Mouse (Mus musculus) adrenal gland (tissue): ENCODE data around the gene Frs3.

ENCODE experiments used
- intact Hi-C: fragments of 180-260 bp; cut with DNase I; formaldehyde crosslinking; loops from one replicate; pipeline ENCODE4 v1.15.1; 2025

Gene Frs3

GRCm38 (mm10) chr17:47730633-47731575, 42.1 kb downstream of the Frs3 start:
- intact Hi-C loops = no loop called here

- intact Hi-C loops = no loop called here
Observed at GRCm38 (mm10) chr17:47735553-47736100, 46.8 kb downstream of the Frs3 start.

- intact Hi-C loops = no loop called here
Observed at GRCm38 (mm10) chr17:47736856-47737255, 48.0 kb downstream of the Frs3 start, which contains the start of gene Tfeb. TSS of gene Tfeb (plus strand) at chr17:47737030.

DNA sequence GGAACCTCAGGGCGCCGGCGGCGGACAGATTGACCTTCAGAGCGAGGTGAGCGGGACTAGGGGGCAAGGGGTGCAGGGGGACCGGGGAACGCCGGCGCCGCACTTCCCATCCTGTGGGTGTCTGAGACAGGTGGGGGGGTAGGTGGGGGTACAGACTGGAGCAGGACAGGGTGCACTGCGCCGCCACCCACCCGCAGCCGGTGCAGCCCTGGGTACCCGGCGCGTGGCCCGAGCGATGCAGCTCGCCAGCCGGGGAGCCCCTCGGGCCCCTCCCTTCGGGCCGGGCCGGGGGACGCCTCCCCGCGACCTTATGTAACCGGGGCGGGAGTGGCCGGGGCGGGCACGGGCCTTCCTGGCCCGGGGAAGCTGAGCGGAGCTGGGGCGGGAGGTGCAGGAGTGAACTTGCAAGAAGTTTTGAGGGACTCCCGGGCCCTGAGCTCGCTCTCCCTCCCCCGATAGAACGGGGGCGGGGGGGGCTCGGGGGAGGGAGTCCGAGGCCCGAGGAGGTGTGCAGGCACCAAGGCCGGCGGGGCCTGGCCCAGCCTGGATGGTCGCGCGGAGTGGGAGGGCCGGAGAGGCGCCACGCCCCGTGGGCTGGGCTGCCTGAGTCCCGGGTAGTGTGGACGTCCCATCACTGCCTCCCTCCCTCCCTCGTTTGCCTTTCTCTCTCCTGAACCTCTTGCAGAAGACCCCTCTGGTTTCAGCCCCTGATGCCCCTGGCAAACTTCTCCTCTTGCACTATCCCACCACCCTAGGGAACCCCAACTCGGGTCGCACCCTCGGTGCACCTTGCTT, 48.6 kb downstream of the Frs3 start:
- intact Hi-C loops = no loop called here

DNA sequence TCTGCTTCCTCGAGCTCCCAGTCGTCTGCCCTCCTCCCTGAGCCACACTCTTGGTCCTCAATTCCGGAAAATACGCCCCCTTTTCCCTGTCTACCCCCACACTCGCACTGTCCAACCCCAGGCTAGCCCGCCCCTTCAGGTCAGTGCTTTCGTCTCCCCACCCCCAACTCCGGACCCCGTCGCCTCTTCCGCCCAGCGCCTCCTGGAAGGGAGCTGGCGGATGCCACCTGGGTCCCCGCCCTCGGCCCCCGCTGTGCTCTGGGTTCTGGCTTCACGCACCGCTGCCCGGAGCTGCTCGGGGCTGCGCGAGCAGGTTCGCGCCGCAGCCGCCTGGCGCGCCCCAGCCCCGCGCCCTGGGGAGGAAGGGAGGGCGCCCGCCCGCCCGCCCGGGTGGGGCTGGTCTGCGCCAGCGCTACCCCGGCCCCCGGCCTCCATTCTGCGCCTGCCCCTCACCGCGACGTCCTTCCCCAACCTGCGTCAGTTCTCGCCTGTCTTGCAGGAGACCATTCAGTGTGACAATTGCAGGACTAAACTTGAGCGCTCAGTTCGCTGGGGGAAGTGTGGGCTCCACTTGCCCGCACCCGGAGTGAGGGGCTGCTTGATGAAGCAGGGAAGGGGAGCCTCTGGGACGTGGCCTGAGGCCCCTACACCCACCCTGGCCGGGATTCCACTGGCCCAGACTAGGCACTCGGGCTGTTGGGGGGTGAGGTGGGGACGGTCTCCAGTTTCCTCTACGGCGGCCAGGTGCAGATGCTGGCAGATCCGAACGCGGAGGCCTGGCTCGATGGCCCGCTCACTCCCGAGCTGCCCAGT, 49.4 kb downstream of the Frs3 start:
- intact Hi-C loops = no loop called here

DNA sequence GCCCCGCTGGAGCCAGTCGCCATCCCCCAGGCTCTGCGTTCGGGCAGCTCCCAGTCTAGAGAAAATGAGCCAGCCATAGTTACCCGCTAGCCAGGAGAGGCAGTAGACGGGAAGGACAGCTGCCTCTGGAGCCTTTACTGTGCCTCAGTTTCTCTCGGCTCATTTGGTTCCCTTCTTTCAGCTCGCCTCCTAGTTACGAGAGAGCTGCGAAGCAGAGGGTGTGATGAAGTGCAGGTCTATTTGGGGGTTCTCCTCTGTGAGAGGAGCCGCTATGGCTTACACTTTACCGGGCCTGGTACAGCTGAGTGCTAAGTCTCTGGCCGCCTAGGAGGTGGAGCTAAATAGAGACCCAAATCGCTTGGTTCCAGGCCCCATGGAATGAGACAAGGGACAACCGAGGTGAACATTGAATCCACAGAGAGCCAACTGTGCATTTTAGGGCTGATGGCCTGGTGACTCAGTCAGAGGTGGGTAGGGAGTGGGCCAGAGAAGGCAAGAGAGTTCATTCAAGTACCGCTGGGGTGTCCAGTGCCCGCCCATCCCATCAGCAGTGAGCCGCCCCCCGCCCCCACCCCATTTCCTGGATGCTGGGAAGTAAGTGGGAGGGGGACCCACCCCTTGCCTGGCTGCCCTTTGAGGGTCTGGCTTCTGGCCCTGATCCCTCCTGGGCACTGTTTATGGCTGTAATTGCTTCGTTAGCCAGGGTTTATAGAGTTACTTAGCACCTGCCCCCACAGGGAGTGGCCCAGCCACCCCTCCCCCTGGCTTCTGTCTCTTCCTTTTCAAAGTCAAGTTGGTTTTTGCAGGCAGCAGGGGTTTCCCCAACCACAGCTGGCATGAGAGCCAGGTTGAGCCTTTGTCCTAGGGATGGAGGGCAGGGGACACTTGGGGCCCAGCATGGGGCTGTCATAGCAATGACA, 50.3 kb downstream of the Frs3 start:
- intact Hi-C loops = no loop called here

DNA sequence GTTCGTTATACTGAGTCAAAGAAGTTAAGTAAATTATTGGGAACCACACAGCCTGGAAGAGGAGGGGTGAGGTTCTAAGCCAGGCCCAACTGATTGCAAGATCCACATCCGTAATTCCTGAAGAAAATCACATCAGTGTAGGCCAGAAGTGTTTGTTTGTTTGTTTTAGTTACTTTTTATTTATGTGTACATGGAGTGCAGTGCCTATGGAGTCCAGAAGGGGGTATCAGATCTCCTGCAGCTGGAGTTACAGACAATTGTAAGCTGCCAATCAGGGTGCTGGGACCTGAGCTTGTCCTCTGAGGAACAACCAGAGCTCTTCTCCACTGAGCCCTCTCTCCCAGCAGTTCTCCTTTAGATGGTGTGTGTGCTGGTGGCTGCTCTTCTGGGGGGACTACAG, 51.4 kb downstream of the Frs3 start:
- intact Hi-C loops = no loop called here

- intact Hi-C loops = no loop called here
Observed at GRCm38 (mm10) chr17:47742991-47743734, 54.3 kb downstream of the Frs3 start.

DNA sequence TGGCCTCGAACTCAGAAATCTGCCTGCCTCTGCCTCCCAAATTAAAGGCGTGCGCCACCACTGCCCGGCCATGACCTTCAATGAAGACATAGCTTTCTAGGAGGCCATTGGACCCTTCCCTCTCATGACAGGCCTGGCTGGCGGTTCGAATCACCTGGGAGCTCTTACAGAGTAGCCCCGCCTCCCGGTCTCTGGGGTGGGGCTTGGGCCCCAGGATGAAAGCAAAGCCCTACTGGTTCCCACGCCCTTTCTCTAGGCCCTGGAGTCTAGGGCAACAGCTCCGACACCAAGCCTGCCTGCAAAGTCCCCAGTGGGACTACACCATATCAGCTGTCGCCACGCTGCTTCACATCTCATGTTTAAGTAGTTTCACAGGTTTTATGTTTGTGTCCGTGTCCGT, 55.3 kb downstream of the Frs3 start:
- intact Hi-C loops = no loop called here

DNA sequence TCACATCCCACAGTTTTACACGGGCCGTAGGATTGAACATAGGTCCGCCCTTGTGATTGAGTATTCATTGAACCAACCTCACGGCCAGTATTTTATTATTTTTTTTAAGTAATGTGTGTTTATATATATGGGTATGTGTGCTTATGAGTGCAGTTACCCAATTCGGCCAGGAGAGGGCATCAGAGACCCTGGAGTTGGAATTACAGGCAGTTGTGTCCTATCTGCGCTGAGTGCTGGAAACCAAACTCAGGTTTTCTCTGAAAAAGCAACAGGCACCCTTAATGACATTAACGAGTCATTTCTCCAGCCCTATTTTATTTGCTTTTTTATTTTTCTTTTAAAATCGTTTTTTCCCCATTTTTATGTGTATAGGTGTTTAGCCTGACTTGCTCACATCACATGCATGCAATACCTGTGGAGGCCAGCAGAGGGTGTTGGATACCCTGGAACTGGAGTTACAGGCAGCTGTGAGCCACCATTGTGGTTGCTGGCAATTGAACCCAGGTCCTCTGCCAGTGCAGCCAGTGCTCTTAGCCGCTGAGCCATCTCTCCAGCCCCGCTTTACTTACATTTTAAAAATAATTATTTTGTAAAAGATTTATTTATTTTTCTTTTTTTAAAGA, 56.0 kb downstream of the Frs3 start:
- intact Hi-C loops = no loop called here

DNA sequence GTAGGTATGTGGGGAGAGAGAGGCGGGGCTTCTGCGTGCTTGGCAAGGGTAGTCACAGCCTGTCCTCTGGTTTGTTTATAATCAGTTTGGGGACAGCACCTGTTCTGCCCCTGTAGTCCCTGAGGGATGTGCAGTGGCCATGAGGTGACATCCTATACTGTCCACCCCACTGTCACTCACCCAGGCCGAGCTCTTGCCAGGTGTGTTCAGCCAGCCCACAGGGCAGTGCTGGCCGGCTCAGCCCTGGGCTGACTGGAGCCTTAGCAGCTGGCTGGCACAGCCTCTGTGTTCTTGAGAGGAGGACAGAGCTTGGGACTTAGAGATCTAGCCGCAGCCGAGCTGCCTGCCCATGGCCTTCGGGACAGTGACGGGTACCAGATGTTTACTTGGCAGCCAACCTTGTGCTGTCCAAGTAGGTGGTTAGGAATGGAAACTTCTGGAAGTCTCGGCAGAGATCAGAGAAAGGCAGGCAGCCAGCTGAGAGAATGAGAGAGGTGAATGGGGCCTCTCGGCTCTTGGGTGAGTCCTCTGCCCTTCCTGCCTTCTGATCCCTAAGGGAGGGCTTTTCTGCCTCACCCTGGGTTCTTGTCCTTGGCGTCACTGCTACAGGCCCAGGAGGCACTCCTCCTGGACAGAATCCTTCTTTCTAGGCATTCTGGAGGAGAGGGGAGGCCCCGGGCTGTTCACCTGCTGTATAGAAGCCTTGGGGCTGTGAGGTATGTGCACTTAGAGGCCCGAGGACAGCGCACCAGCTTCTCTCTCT, 60.1 kb downstream of the Frs3 start:
- intact Hi-C loops = no loop called here

- intact Hi-C loops = no loop called here
Observed at GRCm38 (mm10) chr17:47749626-47750025, 60.8 kb downstream of the Frs3 start.

GRCm38 (mm10) chr17:47750101-47750500, 61.3 kb downstream of the Frs3 start:
- intact Hi-C loops = no loop called here

DNA sequence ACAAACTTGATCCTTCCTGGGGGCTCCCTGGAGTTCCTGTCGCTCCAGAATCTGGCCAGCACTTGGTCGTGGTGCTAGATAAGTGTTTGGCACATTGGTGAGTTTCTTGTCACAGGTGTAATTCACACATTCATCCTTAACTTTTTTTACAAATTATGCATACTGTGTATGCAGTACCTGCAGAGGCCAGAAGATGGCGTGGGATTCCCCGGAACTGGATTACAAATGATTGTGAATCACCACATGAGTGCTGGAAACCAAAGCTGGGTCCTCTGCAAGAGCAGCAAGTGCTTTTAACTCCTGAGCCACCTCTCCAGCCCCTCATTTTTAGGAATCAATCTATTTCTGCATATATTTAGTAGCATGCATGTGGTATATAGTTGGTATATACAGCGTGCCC, 63.0 kb downstream of the Frs3 start:
- intact Hi-C loops = no loop called here

DNA sequence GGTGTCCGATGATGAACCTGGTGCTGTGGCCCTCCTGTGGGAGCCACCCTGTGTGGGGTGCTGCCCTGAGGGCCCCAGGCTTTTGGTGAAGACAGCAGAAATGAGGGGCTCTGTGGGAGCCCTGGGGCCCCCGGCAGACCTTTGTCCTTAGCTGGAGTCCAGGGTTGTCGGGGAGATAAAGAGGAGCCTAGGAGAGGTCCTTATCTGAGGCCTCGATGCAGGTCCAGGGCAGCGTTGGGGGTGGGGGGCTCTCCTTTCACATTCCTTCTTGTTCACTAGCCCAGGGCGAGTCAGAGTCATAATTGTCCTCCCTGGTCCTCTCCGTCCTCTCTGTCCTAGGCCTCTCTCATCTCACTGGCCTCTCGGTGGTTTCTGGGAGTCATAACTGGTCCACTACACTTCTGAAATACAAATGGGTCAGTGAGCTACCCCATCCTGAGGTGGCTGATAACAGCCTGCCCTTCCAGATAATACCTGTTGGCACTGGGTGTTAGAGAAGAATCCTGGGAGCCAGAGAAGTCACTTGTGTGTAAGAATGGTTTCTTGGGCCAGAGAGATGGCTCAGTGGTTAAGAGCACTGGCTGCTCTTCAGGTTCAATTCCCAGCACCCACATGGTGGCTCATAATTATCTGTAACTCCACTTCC, 64.4 kb downstream of the Frs3 start:
- intact Hi-C loops = no loop called here
